Mouse (Mus musculus) stomach, postnatal 0 days (tissue): ENCODE results near the gene Sohlh1.

Experiments used
- CTCF ChIP-seq: IDR thresholded peaks from 2 replicates; pipeline ENCODE4 v1.5.1; 2016; ENCODE audit warnings: antibody characterized with exemption, low read depth, mild to moderate bottlenecking, moderate library complexity
- EP300 ChIP-seq: optimal IDR thresholded peaks from 2 replicates; pipeline ENCODE3; 2016; ENCODE audit warnings: antibody characterized with exemption

DNA sequence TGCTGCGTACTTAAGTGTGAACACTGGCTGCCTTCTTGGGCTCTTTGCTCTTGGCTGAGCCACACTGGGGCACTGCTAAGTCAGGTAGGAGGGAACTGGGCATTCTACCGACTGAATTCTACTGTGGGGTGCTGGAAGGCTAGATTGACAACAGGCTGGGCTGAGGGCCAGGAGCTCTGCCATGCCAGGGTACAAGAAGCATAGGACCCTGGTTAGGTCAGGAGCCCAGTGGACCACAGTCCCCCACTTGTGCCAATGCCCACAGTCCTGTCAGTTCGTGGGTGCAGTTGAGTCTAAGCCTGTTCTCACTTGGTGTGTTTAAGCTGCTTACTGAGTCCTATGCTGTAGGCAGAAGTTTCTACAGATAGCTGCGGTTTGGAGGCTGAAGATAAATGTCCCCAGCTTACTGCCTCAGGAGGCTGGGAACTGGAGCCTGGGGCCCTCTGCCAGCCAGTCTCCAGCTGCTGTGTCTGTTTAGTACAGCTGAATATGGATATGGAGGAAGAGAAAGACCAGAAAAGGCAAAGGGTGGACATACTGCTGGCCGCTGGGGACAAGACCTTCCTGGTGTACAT is 15.7 kb upstream of the Sohlh1 start:
- TF ChIP-seq CTCF (no peak), EP300 (no peak)
